Mouse (Mus musculus) spleen, adult 2 months (tissue): ENCODE data around the gene Fam160a2.

Experiments used
- CTCF ChIP-seq: fragments of 200-500 bp; IDR thresholded peaks from 2 replicates; pipeline ENCODE4 v1.5.1; 2011; ENCODE audit warnings: mild to moderate bottlenecking, inconsistent platforms; ENCODE audit not compliant: insufficient read depth, insufficient read length, insufficient replicate concordance; ENCODE audit errors: extremely low read depth
- POLR2A ChIP-seq: fragments of 200-500 bp; IDR thresholded peaks from 2 replicates; pipeline ENCODE4 v1.6.1; 2011; ENCODE audit warnings: low read depth, low read length, inconsistent platforms

- TF ChIP-seq CTCF: no peak
- TF ChIP-seq POLR2A: no peak
These were observed 31.9 kb downstream of the Fam160a2 start, which contains the start of gene Olfr692 for GRCm38 (mm10) chr7:105367930-105368329.
